Comparison of ENCODE assay signal across 8 mouse cellular contexts in the genomic region with DNA sequence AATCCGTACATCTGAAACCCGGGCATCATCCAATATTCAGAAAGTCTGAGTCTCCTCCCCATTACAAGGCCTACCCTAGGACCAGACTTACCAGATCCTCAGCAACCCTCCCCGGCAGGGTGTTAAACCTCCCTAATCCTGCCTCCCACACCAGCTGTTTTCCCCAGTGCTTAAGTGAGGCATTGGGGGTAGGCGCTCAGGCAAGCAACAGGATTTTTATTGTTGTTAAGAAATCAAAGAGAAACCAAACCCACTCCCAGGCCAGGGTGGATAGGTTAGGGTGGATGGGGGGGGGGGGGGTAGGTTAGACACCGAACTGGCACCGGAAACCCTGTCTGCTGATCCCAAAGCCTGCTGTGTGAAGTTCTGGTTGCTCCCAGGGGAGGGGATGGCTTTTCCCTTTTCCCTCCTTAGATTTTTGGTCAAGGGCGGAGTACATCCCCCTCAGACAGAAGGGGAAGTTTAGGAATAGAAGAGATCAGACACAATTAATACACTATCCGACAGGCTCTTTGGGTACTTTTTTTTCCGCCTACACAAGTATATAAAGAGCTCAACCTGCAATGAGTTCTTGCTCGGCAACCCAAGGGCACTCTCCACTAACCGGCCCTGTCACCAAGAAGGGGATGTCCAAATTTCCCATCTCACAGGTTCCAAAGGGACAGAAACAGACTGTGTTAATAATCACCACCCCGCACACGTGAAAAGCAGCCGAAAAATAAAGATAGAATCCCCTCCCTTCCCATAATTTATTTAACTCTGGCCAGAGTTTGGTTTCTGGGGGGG. TPM values are rescaled to one million over a fixed set of nuclear protein-coding genes. Genes with fewer than 3 reads are reported as not detected.
A peak's percentile ranks its signal among the peaks of the same experiment; 100 is the strongest.
DNase-seq lines count a peak whose midpoint lies in the region; ATAC-seq and TF ChIP-seq lines count a peak whose summit lies in the region.

No protein-coding gene starts in this region.

- no peaks in the 10 kb centered on the region for H3K27me3 ChIP-seq in kidney, adult 2 months (replicated peaks; ENCODE audit: control insufficient read depth, insufficient read depth, low read length)
- no peaks in the 10 kb centered on the region for H3K27me3 ChIP-seq in forebrain, embryonic 12.5 days
- no peaks in the 10 kb centered on the region for H3K27me3 ChIP-seq in limb, embryonic 12.5 days

- peak overlapping the region; percentile 96 for H3K4me2 ChIP-seq in forebrain, embryonic 12.5 days
- peak overlapping the region; percentile 97 for H3K4me2 ChIP-seq in limb, embryonic 12.5 days

- H3K4me3 ChIP-seq in kidney, adult 2 months (ENCODE audit: insufficient read depth, low read depth, low read length): peak overlapping the region; percentile 87
- peak overlapping the region; percentile 86 for H3K4me3 ChIP-seq in forebrain, embryonic 12.5 days (replicated peaks)
- H3K4me3 ChIP-seq in limb, embryonic 12.5 days (replicated peaks): peak overlapping the region; percentile 87
- H3K4me3 ChIP-seq in olfactory bulb, adult 2 months (ENCODE audit: insufficient read depth, low read depth, low read length): peak overlapping the region; percentile 91

- H3K9me3 ChIP-seq in forebrain, embryonic 12.5 days: no peaks in the 10 kb centered on the region
- no peaks in the 10 kb centered on the region for H3K9me3 ChIP-seq in limb, embryonic 12.5 days

- H3K27ac ChIP-seq in kidney, adult 2 months (ENCODE audit: insufficient read depth, low read depth, low read length): peak overlapping the region; percentile 97
- peak overlapping the region; percentile 89 for H3K27ac ChIP-seq in forebrain, embryonic 12.5 days
- H3K27ac ChIP-seq in limb, embryonic 12.5 days: peak overlapping the region; percentile 93
- H3K27ac ChIP-seq in olfactory bulb, adult 2 months (ENCODE audit: insufficient read depth, low read depth, low read length): peak overlapping the region; percentile 91

- 0% methylated on average over 14 of the region's 14 CpGs for WGBS in kidney, adult 2 months
- WGBS in forebrain, embryonic 12.5 days: 0% methylated on average over 14 of the region's 14 CpGs
- WGBS in limb, embryonic 12.5 days: under 1% methylated on average over 13 of the region's 14 CpGs
- under 1% methylated on average over 14 of the region's 14 CpGs for WGBS in olfactory bulb, adult 2 months

- H3K9ac ChIP-seq in forebrain, embryonic 12.5 days: peak overlapping the region; percentile 88
- H3K9ac ChIP-seq in limb, embryonic 12.5 days (replicated peaks): peak overlapping the region; percentile 90

- no peaks in the 10 kb centered on the region; the same call in 1 of the 2 replicates for H3K36me3 ChIP-seq in kidney, adult 2 months (ENCODE audit: control insufficient read depth, insufficient read depth, low read length)
- peaks cover 13% of the 10 kb centered on the region; the same call in 1 of the 2 replicates for H3K36me3 ChIP-seq in forebrain, embryonic 12.5 days (replicated peaks)
- H3K36me3 ChIP-seq in limb, embryonic 12.5 days: peaks cover 26% of the 10 kb centered on the region

- DNase-seq in kidney, adult 2 months: peak; percentile 33
- DNase-seq in kidney, postnatal 10 days: no peak
- DNase-seq in MN1 (ENCODE audit: low spot score): peak; percentile 64
- no peak for DNase-seq in urinary bladder, postnatal 25 days (ENCODE audit: low spot score)

- H3K4me1 ChIP-seq in kidney, adult 2 months (ENCODE audit: control insufficient read depth, insufficient read depth, low read length): peaks cover 11% of the 10 kb centered on the region; the same call in 1 of the 2 replicates
- H3K4me1 ChIP-seq in forebrain, embryonic 12.5 days: peaks cover 30% of the 10 kb centered on the region
- H3K4me1 ChIP-seq in limb, embryonic 12.5 days (replicated peaks): peaks cover 9% of the 10 kb centered on the region
- peaks cover 20% of the 10 kb centered on the region for H3K4me1 ChIP-seq in olfactory bulb, adult 2 months (ENCODE audit: control insufficient read depth, insufficient read depth, low read length)

- ATAC-seq in forebrain, embryonic 12.5 days (ENCODE audit: low FRiP score): no peak
- no peak for ATAC-seq in limb, embryonic 12.5 days (ENCODE audit: insufficient number of reproducible peaks, insufficient read depth, low FRiP score, low TSS enrichment, low read depth)
- ATAC-seq in megakaryocyte-erythroid progenitor cell, adult 5-6 weeks (replicated peaks; ENCODE audit: low FRiP score, low TSS enrichment, poor library complexity, severe bottlenecking): no peak

- TF ChIP-seq POLR2A in kidney, adult 2 months (IDR thresholded peaks at IDR 0.05; ENCODE audit: low read depth, low read length): no peak
- no peak for TF ChIP-seq POLR2A in olfactory bulb, adult 2 months (IDR thresholded peaks at IDR 0.05; ENCODE audit: insufficient read depth, low read depth, low read length)

- no peak for TF ChIP-seq CTCF in kidney, adult 2 months (conservative IDR thresholded peaks at IDR 0.05; ENCODE audit: insufficient read depth, insufficient read length, low read depth, low read length)
- no peak for TF ChIP-seq CTCF in olfactory bulb, adult 2 months (IDR thresholded peaks at IDR 0.05; ENCODE audit: insufficient read depth, low read depth, low read length)

RNA-seq across cellular contexts. Expression of gene Tob2, which starts 1.5 kb away (rescaled TPM):
- 31.6 and 40.3 TPM in 2 replicates for polyA plus RNA-seq in kidney, adult 2 months (2012; rRNA removed)
- 24.4 and 24.8 TPM in 2 replicates for polyA plus RNA-seq in forebrain, embryonic 12.5 days (2016; fragmentation: Nextera tagmentation; extraction: Ambion mirVana)
- 22.6 and 25.0 TPM in 2 replicates for polyA plus RNA-seq in limb, embryonic 12.5 days (2016; fragmentation: Nextera tagmentation; extraction: Ambion mirVana)
- polyA plus RNA-seq in olfactory bulb, adult 2 months (2012; ENCODE audit: insufficient read depth, insufficient read length, low replicate concordance, missing spikeins): not detected in 2 replicates
- 22.4 and 32.1 TPM in 2 replicates for total RNA-seq in megakaryocyte-erythroid progenitor cell, adult 5-6 weeks (2014; fragmentation: Nextera tagmentation)
- total RNA-seq in megakaryocyte-erythroid progenitor cell, adult 5-6 weeks (2017): 11.7 and 20.4 TPM in 2 replicates

RNA-seq across cellular contexts. Expression of gene Phf5a, which starts 14.6 kb away (rescaled TPM):
- polyA plus RNA-seq in kidney, adult 2 months (2012; rRNA removed): 33.5 and 47.4 TPM in 2 replicates
- polyA plus RNA-seq in forebrain, embryonic 12.5 days (2016; fragmentation: Nextera tagmentation; extraction: Ambion mirVana): 138 and 140 TPM in 2 replicates
- 147 and 168 TPM in 2 replicates for polyA plus RNA-seq in limb, embryonic 12.5 days (2016; fragmentation: Nextera tagmentation; extraction: Ambion mirVana)
- not detected in 2 replicates for polyA plus RNA-seq in olfactory bulb, adult 2 months (2012; ENCODE audit: insufficient read depth, insufficient read length, low replicate concordance, missing spikeins)
- 203 and 208 TPM in 2 replicates for total RNA-seq in megakaryocyte-erythroid progenitor cell, adult 5-6 weeks (2014; fragmentation: Nextera tagmentation)
- total RNA-seq in megakaryocyte-erythroid progenitor cell, adult 5-6 weeks (2017): 131 and 142 TPM in 2 replicates

RNA-seq across cellular contexts. Expression of gene Aco2, which starts 15.0 kb away (rescaled TPM):
- 890 and 915 TPM in 2 replicates for polyA plus RNA-seq in kidney, adult 2 months (2012; rRNA removed)
- polyA plus RNA-seq in forebrain, embryonic 12.5 days (2016; fragmentation: Nextera tagmentation; extraction: Ambion mirVana): 184 and 185 TPM in 2 replicates
- 139 and 143 TPM in 2 replicates for polyA plus RNA-seq in limb, embryonic 12.5 days (2016; fragmentation: Nextera tagmentation; extraction: Ambion mirVana)
- 365 TPM in 1 of 2 replicates, not detected in the other for polyA plus RNA-seq in olfactory bulb, adult 2 months (2012; ENCODE audit: insufficient read depth, insufficient read length, low replicate concordance, missing spikeins)
- total RNA-seq in megakaryocyte-erythroid progenitor cell, adult 5-6 weeks (2014; fragmentation: Nextera tagmentation): 162 and 178 TPM in 2 replicates
- total RNA-seq in megakaryocyte-erythroid progenitor cell, adult 5-6 weeks (2017): 171 and 185 TPM in 2 replicates

RNA-seq across cellular contexts. Expression of gene Tef, which starts 54.9 kb away (rescaled TPM):
- 121 and 131 TPM in 2 replicates for polyA plus RNA-seq in kidney, adult 2 months (2012; rRNA removed)
- polyA plus RNA-seq in forebrain, embryonic 12.5 days (2016; fragmentation: Nextera tagmentation; extraction: Ambion mirVana): 25.8 and 27.2 TPM in 2 replicates
- polyA plus RNA-seq in limb, embryonic 12.5 days (2016; fragmentation: Nextera tagmentation; extraction: Ambion mirVana): 26.1 and 27.2 TPM in 2 replicates
- 278 TPM in 1 of 2 replicates, not detected in the other for polyA plus RNA-seq in olfactory bulb, adult 2 months (2012; ENCODE audit: insufficient read depth, insufficient read length, low replicate concordance, missing spikeins)
- 10.9 and 13.2 TPM in 2 replicates for total RNA-seq in megakaryocyte-erythroid progenitor cell, adult 5-6 weeks (2014; fragmentation: Nextera tagmentation)
- total RNA-seq in megakaryocyte-erythroid progenitor cell, adult 5-6 weeks (2017): 12.7 and 14.4 TPM in 2 replicates

Comparison
In these comparisons a context has a peak if more than half of its experiments do, and no peak if none do; other contexts are left out.
1. DNase-seq: peak in kidney, adult 2 months (single experiment) and MN1 (single experiment); none in kidney, postnatal 10 days (single experiment) and urinary bladder, postnatal 25 days (single experiment).
2. Peak in every context shown above with its lines, with median percentiles within 50 percentile points of each other: H3K27ac ChIP-seq and H3K4me3 ChIP-seq.